Mouse (Mus musculus) heart, embryonic 12.5 days (tissue): Measurements from ENCODE around the gene Etnk2. TPM values are rescaled to one million over a fixed set of nuclear protein-coding genes. Genes with fewer than 3 reads are reported as not detected.

ENCODE experiments used
- ATAC-seq: fragments of 200-750 bp; cut with Nextera tagmentation; 2 replicates; pipeline ENCODE4 v1.8.0; 2017; ENCODE audit warnings: moderate TSS enrichment, moderate library complexity; ENCODE audit not compliant: insufficient number of reproducible peaks, low FRiP score
- H3K27ac ChIP-seq: fragments of 300-500 bp; sonication (generic); 2 replicates; pipeline ENCODE4 v1.5.1; 2016; ENCODE audit warnings: mild to moderate bottlenecking, moderate library complexity; ENCODE audit not compliant: poor library complexity, severe bottlenecking
- H3K27me3 ChIP-seq: fragments of 300-500 bp; sonication (generic); replicated peaks from 2 replicates; pipeline ENCODE4 v1.6.1; 2016; ENCODE audit warnings: mild to moderate bottlenecking, moderate library complexity
- H3K36me3 ChIP-seq: fragments of 300-500 bp; sonication (generic); 2 replicates; pipeline ENCODE4 v1.6.1; 2016; ENCODE audit warnings: mild to moderate bottlenecking, moderate library complexity
- H3K4me1 ChIP-seq: fragments of 300-500 bp; sonication (generic); replicated peaks from 2 replicates; pipeline ENCODE4 v1.6.1; 2016; ENCODE audit warnings: mild to moderate bottlenecking
- H3K4me2 ChIP-seq: fragments of 300-500 bp; sonication (generic); 2 replicates; pipeline ENCODE4 v1.6.1; 2016; ENCODE audit warnings: mild to moderate bottlenecking, moderate library complexity
- H3K4me3 ChIP-seq: fragments of 300-500 bp; sonication (generic); 2 replicates; pipeline ENCODE4 v1.5.1; 2016; ENCODE audit warnings: mild to moderate bottlenecking
- H3K9ac ChIP-seq: fragments of 300-500 bp; sonication (generic); 2 replicates; pipeline ENCODE4 v1.6.1; 2016; ENCODE audit warnings: mild to moderate bottlenecking, moderate library complexity
- H3K9me3 ChIP-seq: fragments of 300-500 bp; sonication (generic); replicated peaks from 2 replicates; pipeline ENCODE4 v1.6.1; 2016; ENCODE audit warnings: mild to moderate bottlenecking, moderate library complexity
- WGBS: fragments of 180-500 bp; shearing (Covaris S2); methylation state at CpG from one replicate; pipeline ENCODE4 v1.1.7; 2016; 5-methylcytosine and 5-hydroxymethylcytosine counted together
- polyA plus RNA-seq: library from polyadenylated mRNA; unstranded; fragments of >200 nt; fragmentation: Nextera tagmentation; extraction: Ambion mirVana; gene quantifications from 2 replicates; pipeline ENCODE4 v1.2.1, GENCODE M21; 2016

Etnk2 gene
- polyA plus RNA-seq, 1 experiment from 2014 or later: 1.7 TPM

GRCm38 (mm10) chr1:133424547-133425140, 61.3 kb downstream of the Etnk2 start:
- 0 out of 2 replicates have a peak, but pooled peaks cover 4% of the 10 kb centered on the region for H3K9me3 ChIP-seq
- H3K27ac ChIP-seq: no peak overlapping the region
- no peak for ATAC-seq
- no peaks in the 10 kb centered on the region for H3K36me3 ChIP-seq
- 0 out of 2 replicates have a peak, but pooled peaks cover 3% of the 10 kb centered on the region for H3K27me3 ChIP-seq
- H3K4me1 ChIP-seq: peaks cover 14% of the 10 kb centered on the region
- no peak overlapping the region for H3K9ac ChIP-seq
- 53% methylated on average over 4 of the region's 4 CpGs for WGBS
- peak overlapping the region; percentile 90 for H3K4me3 ChIP-seq
- peak overlapping the region; percentile 99 for H3K4me2 ChIP-seq

Other genes with a start within 250 kb of the Etnk2 start
- 42.3 and 46.2 TPM in 2 replicates for gene Ppp1r15b, start 232.4 kb upstream of the Etnk2 start, polyA plus RNA-seq
- gene Plekha6, start 199.4 kb upstream of the Etnk2 start, polyA plus RNA-seq: 18.7 and 19.4 TPM in 2 replicates
- gene Golt1a, start 53.8 kb upstream of the Etnk2 start, polyA plus RNA-seq: not detected in 2 replicates
- not detected in 2 replicates for gene Kiss1, start 41.7 kb upstream of the Etnk2 start, polyA plus RNA-seq
- gene Ren1, start 13.1 kb upstream of the Etnk2 start, polyA plus RNA-seq: 0.18 TPM in 1 of 2 replicates, not detected in the other
- gene Sox13, start 60.8 kb downstream of the Etnk2 start, polyA plus RNA-seq: 6.6 and 6.8 TPM in 2 replicates
- gene Snrpe, start 246.7 kb downstream of the Etnk2 start, polyA plus RNA-seq: 421 and 452 TPM in 2 replicates